Mouse (Mus musculus) adrenal gland, adult 18-20 months (tissue): Measurements from ENCODE around the gene Lpcat2. TPM values are rescaled to one million over a fixed set of nuclear protein-coding genes. Genes with fewer than 3 reads are reported as not detected.

ENCODE experiments used
- DNase-seq, 2 experiments: peaks; one replicate each; pipeline ENCODE4 v3.0.0; 2021 to 2022; ENCODE audit warnings: low spot score in 2 of 2
- long read RNA-seq, 2 experiments: library from polyadenylated mRNA; stranded (forward); transcript quantifications; one replicate each; pipeline ENCODE4 v2.0.0; 2021
- total RNA-seq, 2 experiments: library from RNA; stranded (reverse); gene quantifications; 1 replicate in 1 of 2; 2 replicates in 1 of 2; pipeline ENCODE4 v1.2.3; 2021

The Lpcat2 gene
- 10 to 100 TPM in 1 of 2 experiments, 1 to 10 TPM in 1; 2.0 to 16.3 TPM for total RNA-seq
- long read RNA-seq, experiment 1, transcript Lpcat2-201 (14 exons, 2,811 nt), result major isoform, 18 of 20 reads
- long read RNA-seq, experiment 1, partial matches to known transcripts, result 0 of 20 reads
- long read RNA-seq, experiment 1, other reads (novel, unspliced or antisense), result 2 of 20 reads
- long read RNA-seq, experiment 2, transcript Lpcat2-201 (14 exons, 2,811 nt), result major isoform, 9 of 11 reads
- long read RNA-seq, experiment 2, partial matches to known transcripts, result 2 of 11 reads
- long read RNA-seq, experiment 2, other reads (novel, unspliced or antisense), result 0 of 11 reads

DNA sequence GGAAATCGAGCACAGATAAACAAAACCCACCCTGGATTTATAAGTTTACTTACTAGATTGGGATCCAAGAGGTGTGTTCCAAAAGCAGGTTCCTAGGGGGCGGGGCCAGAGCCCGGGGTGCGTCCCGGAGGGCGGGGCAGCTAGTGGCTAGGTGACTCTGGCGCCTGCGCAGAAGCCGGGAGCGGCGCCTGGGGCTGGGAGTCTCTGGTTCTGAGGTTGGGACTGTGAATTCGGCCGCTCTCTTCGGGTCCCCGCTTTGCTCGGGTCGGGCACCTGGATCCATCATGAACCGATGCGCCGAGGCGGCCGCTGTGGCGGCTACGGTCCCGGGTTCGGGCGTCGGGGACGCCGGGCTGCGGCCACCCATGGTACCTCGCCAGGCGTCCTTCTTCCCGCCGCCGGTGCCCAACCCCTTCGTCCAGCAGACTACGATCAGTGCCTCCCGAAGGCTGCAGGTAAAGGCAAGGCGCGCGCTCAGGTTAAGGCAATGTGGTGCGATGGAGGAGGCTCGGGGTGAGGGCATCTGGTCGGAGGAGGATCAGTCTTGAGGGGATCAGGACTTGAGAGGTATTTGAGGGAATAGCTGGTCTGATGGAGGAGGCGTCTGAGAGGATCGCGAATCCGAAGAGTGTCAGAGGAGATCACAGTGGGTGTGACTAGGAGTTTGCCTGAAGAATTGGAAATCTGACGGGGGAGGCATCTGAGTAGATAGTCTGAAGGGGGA is at the start of gene Lpcat2:
Lpcat2 (plus strand) TSS at position 169 of the 724 bp plus-strand sequence.
- peak; percentile 72 to 75 for DNase-seq

GRCm38 (mm10) chr8:92812773-92813172 is 42.4 kb upstream of the Lpcat2 start:
- no peak for DNase-seq

DNA sequence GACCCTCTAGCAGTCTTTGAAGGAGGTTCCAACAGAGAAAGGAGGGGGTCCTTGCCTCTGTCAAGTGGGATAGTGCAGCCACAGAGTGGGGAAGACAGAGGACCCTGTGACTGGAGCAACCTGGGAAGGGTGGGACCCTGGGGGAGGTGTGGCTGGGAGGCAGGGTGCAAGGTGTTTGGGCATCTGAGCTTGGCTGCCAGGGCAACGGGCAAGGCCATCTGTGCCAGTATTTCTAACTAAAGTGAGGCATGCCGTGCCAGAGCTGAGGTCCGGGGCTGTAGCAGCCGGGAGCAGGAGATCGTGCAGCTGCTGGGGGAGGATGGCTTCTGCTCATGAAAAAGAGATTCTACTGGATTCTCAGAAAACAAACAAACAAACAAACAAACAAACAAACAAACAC is 39.5 kb upstream of the Lpcat2 start:
- DNase-seq, result no peak

GRCm38 (mm10) chr8:92817928-92818818 is 37.0 kb upstream of the Lpcat2 start:
- peak; percentile 86 to 93 for DNase-seq

DNA sequence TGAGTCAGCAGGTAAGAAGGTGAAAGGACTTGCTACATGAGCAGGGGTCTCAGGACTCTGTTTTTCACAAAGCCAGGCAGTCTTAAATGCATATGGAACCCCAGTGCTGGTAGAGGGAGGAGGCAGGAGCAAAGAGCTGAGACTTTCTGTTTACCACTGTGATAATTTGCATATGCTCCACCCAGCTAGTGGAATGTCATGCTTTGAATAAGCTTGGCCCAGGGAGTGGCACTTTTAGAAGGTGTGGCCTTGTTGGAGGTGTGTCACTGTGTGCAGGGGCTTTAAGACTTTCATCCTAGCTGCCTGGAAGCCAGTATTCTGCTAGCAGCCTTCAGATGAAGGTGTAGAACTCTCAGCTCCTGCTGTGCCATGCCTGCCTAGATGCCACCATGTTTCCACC is 34.0 kb upstream of the Lpcat2 start:
- no peak for DNase-seq

- no peak for DNase-seq
These were observed 32.8 kb upstream of the Lpcat2 start for GRCm38 (mm10) chr8:92822386-92822785.

GRCm38 (mm10) chr8:92825991-92826390 is 29.1 kb upstream of the Lpcat2 start:
- no peak for DNase-seq

GRCm38 (mm10) chr8:92827243-92828034 is 27.7 kb upstream of the Lpcat2 start, which contains the start of gene Mmp2:
Gene Mmp2, plus strand, starts transcription at chr8:92827291.
- DNase-seq, result no peak

DNA sequence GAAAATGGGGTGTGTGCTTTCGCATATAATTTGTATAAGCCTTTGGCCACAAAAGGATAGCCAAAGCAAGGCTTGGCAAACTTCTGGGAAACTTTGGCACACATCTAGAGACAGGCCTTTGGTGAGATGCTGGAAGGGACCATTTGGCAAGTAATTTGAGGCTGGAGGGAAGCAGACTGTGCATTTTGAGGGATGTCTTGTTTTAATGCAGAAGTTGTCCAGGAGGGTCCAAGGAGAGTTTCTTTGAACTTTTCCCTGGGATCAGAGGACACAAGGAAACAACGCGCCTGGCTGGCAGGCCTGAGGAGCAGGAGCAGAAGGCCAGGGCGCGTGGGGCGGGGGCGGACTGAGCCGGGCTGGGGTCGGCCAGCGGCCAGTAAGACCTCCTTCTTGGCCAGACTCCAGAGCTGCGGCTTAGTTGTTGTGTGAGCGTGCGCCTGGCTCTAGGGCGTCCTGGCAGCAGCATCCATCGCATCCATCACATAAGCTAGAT is 26.8 kb upstream of the Lpcat2 start:
- no peak for DNase-seq

GRCm38 (mm10) chr8:92834065-92834731 is 20.9 kb upstream of the Lpcat2 start:
- DNase-seq, result no peak

GRCm38 (mm10) chr8:92834786-92835500 is 20.2 kb upstream of the Lpcat2 start:
- no peak for DNase-seq

DNA sequence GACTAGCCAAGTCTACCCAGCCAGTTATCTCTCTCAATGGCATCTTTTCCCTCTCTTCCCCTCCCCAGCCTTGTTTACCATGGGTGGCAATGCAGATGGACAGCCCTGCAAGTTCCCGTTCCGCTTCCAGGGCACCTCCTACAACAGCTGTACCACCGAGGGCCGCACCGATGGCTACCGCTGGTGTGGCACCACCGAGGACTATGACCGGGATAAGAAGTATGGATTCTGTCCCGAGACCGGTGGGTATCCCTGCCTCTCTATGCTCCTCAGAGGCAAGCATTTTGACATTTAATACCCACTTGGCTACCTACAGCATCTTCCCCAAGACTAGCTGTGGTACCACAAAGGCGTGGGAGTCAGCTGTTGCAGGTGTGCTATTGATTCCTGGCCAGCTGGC is 19.2 kb upstream of the Lpcat2 start:
- no peak for DNase-seq

- DNase-seq, result no peak
These were observed 16.5 kb upstream of the Lpcat2 start for GRCm38 (mm10) chr8:92838616-92839015.

- DNase-seq, result no peak
These were observed 16.0 kb upstream of the Lpcat2 start for GRCm38 (mm10) chr8:92839161-92839560.

- DNase-seq, result no peak
These were observed 15.3 kb upstream of the Lpcat2 start for GRCm38 (mm10) chr8:92839876-92840275.

DNA sequence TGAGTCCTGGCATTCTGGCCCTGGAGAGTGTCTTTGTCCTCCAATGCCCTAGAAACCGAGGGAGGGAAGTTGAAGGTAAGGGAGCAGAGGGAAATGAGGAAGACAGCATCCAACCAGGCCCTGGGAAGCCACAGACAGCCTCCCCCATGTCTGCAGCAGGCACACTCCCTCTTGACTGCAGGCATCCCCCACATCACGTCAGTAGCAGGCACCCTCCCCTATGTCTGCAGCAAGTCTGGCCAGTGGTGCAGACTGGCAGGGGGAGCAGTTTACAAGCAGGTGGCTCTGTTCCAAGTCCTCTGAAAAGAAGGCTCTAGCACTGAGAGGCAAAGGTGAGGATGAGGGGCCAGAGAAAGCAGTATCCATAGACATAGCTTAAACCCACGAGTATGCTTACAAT is 8.5 kb upstream of the Lpcat2 start:
- no peak for DNase-seq

GRCm38 (mm10) chr8:92847299-92847698 is 7.8 kb upstream of the Lpcat2 start:
- DNase-seq, result peak in 1 of 2 experiments; percentile 27

DNA sequence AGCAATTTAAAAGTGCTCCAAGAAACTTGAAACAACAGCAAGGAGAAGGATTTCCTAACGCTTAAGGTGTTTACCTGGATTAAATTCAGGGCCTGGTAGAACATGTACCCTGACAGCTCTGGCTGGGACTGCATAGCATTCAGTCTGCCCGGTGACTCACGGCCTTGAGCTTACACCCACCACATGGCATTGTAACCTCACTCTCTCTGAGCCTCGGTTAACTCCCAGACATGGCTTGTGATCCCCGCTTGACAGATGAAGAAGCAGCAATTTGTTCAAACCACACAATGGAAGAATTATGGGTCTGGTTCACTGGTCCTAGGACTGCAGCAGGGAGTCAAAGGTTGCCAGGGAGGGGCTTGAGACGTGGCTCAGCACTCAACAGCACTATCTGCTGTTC is 5.9 kb upstream of the Lpcat2 start:
- DNase-seq, result no peak

DNA sequence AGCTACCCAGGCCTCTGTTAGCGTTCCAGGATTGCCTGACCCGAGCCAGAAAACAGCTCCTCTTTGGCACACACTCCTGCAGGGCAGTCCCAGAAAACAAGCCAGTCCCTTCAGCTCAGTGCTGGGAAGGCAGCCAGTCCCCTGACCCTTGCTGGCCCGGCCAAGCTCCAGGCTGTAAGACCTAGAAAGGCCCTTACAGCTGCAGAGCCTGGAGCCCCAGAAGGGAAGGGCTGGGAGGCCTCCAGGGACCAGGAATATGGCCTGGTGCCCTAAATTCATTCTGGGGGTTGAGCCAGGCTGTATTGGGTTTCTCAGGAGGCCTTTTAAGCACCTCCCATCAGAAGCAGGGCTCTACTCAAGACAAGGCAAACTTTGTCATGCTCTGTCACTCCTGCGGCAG is 4.9 kb upstream of the Lpcat2 start:
- peak; percentile 36 to 67 for DNase-seq
